Mouse (Mus musculus): Measurements from ENCODE around the gene Itpr2.

DNA sequence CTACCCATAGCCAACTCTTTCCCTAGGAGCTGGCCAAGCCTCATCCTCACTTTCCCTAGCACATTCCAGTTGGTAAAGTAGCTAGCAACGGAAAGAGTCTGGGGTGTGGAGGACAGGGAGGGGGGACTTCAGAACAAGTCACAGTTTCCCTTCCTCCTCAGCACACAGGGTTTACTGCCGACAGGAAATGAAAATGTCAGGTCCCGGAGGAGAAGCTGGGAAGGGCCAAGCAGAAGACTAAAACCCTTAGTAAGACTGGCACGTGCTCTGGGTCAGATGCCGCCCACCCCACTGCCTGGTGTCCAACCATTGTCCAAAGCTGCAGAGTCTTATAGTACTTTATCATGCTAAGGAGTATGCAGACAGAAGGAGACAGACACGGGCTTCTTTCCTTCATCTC is 293.0 kb downstream of the Itpr2 start:
- TF ChIP-seq CTCF (IDR thresholded peaks at IDR 0.05; ENCODE audit: insufficient read depth, low read length): no peak
- no peak for TF ChIP-seq POLR2A (IDR thresholded peaks at IDR 0.05; ENCODE audit: borderline replicate concordance, extremely low read depth, low read depth, low read length)
